Mouse (Mus musculus) G1E (cell line): ENCODE measurements around the gene Eif5.

ENCODE experiments used
- CTCF ChIP-seq: IDR thresholded peaks from 2 replicates; pipeline ENCODE4 v1.5.1; 2012; ENCODE audit warnings: low read depth, low read length, inconsistent platforms, mixed read lengths
- GATA1 ChIP-seq: IDR thresholded peaks from 2 replicates; pipeline ENCODE4 v1.6.1; 2012; ENCODE audit warnings: borderline replicate concordance, low read length, inconsistent platforms, mixed read lengths
- POLR2AphosphoS5 ChIP-seq: IDR thresholded peaks from 2 replicates; pipeline ENCODE4 v1.6.1; 2012; ENCODE audit warnings: low read depth, low read length, inconsistent platforms; ENCODE audit not compliant: insufficient replicate concordance
- TAL1 ChIP-seq: conservative IDR thresholded peaks from 2 replicates; pipeline ENCODE4 v1.6.1; 2012; ENCODE audit warnings: low read depth, low read length, inconsistent platforms, mixed read lengths

GRCm38 (mm10) chr12:111552342-111552741 lies 14.5 kb downstream of the Eif5 start:
- no peak for TF ChIP-seq POLR2AphosphoS5
- no peak for TF ChIP-seq GATA1
- no peak for TF ChIP-seq CTCF
- no peak for TF ChIP-seq TAL1
